Mouse (Mus musculus) heart, postnatal 0 days (tissue): ENCODE data around the gene Spats2l.

ENCODE experiments used
- CTCF ChIP-seq: IDR thresholded peaks from 2 replicates; pipeline ENCODE4 v1.5.1; 2016; ENCODE audit warnings: antibody characterized with exemption, control low read depth, low read depth
- EP300 ChIP-seq: IDR thresholded peaks from 2 replicates; pipeline ENCODE4 v1.6.1; 2016; ENCODE audit warnings: antibody characterized with exemption, low read depth

DNA sequence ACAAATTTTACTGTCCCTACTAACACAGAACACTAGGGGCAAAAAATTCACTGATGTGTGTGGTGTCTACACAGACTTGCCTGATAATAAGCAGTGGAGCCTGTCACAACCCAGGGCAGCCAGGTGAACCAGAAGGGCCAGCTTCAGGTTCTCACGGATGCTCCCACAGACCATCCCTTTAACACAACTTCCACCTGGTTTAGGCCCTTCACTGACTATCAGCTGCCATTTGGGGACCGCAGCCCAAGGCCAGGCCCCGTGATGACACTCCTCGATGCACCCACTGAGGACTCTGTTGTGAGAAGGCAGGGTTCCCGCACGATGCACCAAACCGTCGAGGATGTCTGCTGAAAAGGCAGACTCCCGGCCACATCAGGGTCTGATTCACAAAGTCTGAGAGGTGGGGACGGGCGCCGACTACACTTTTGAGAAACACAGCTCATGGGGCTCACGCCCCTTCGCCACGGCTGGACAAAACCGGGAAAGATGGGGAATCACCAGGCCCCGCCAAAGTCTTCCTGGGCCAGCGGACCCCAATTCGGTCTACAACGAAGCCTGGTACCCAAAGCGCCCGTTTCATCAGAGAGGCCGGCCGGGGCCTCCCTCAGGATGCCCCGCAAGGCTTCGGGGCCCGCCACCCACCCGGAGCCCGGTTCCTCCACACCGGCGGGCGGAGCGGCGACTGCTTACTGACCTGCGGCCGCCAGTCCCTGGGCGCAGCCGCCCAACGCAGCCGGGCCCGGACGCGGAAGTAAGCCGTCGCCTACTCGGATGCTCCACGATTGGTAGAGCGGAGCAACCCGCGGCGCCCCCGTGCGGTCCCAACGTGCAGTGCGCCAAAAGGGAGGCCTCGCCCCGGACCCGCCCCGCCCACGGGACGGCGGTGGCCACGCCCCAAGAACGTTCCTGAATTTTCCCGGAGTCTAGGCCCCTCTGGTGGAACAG lies 195.6 kb downstream of the Spats2l start:
- TF ChIP-seq CTCF (peak; percentile 80), EP300 (peak; percentile 75)
